Mouse (Mus musculus): ENCODE measurements around the gene Hist2h3c2. TPM values are rescaled to one million over a fixed set of nuclear protein-coding genes. Genes with fewer than 3 reads are reported as not detected.
A peak's percentile ranks its signal among the peaks of the same experiment; 100 is the strongest.

Gene Hist2h3c2
- polyA plus RNA-seq, 1 experiment from 2014 or later = 6.7 TPM

DNA sequence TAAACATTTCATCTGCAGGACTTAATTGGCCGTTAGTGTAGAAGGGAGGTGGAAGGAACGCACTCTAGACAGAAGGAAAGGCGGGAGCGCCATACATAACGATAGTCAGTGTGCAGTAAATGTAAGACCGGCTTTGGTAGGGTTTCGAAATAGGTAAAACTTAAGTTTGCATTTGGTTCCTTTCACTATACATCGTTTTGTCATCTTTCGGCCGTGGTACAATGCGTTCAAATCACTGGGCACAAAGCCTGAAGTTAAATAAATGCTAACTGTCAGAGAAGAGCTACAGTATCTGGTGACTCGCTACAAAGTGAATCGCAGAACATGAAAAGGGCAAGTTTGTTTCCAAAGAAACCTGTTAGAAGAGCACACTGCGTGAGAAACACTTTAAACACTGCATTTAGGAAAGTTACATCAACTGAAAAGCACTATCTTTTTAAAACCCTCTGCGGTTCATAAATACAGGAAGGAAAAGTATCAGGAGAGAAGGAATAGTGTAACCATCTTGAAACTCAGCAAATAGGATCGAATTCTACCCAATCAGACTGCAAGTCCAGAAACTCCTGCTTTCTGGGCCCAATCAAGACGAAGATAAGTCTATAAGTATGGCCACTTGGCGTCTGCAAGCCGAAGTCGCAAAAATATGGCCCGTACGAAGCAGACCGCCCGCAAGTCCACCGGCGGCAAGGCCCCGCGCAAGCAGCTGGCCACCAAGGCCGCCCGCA is 29.3 kb upstream of the Hist2h3c2 start, which contains the start of gene Hist2h3b:
Hist2h3b (plus strand) TSS at position 604 of the 725 bp plus-strand sequence.
- H3K9ac ChIP-seq (replicated peaks) = peak within 1 kb of the TSS; percentile 50
- WGBS = 12% methylated on average over 29 of the region's 30 CpGs
- H3K27ac ChIP-seq (replicated peaks) = peak within 1 kb of the TSS; percentile 99
- peak within 1 kb of the TSS; percentile 49 for H3K4me3 ChIP-seq
- H3K9me3 ChIP-seq = no peaks in the 10 kb centered on the region
- peak; percentile 73 for ATAC-seq (replicated peaks)
- peak within 1 kb of the TSS; percentile 61 for H3K4me2 ChIP-seq (replicated peaks)
- H3K36me3 ChIP-seq = no peaks in the 10 kb centered on the region
- H3K4me1 ChIP-seq = peaks cover 28% of the 10 kb centered on the region
- H3K27me3 ChIP-seq = no peaks in the 10 kb centered on the region

DNA sequence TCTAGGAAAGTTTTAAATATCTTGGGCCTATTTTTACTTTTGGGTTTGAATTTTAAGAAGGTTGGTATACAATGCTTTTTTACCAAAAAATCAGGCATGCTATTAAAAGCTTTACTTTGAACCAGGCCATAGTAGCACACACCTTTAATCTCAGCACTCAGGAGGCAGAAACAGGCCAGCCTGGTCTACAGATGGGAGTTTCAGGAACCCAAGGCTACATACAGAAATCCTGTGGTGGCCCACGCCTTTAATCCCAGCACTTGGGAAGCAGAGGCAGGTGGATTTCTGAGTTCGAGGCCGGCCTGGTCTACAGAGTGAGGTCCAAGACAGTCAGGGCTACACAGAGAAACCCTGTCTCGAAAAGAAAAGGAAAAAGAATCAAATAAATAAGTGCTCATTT is 28.6 kb upstream of the Hist2h3c2 start:
- no peak overlapping the region for H3K9ac ChIP-seq (replicated peaks)
- H3K27me3 ChIP-seq = no peaks in the 10 kb centered on the region
- 73% methylated on average over 4 of the region's 4 CpGs for WGBS
- peak overlapping the region; percentile 87 for H3K27ac ChIP-seq (replicated peaks)
- no peaks in the 10 kb centered on the region for H3K9me3 ChIP-seq
- H3K4me1 ChIP-seq = peaks cover 29% of the 10 kb centered on the region
- no peaks in the 10 kb centered on the region for H3K36me3 ChIP-seq
- peak overlapping the region; percentile 61; the same call in 1 of the 2 replicates for H3K4me2 ChIP-seq (replicated peaks)
- H3K4me3 ChIP-seq = no peak overlapping the region
- ATAC-seq (replicated peaks) = no peak

DNA sequence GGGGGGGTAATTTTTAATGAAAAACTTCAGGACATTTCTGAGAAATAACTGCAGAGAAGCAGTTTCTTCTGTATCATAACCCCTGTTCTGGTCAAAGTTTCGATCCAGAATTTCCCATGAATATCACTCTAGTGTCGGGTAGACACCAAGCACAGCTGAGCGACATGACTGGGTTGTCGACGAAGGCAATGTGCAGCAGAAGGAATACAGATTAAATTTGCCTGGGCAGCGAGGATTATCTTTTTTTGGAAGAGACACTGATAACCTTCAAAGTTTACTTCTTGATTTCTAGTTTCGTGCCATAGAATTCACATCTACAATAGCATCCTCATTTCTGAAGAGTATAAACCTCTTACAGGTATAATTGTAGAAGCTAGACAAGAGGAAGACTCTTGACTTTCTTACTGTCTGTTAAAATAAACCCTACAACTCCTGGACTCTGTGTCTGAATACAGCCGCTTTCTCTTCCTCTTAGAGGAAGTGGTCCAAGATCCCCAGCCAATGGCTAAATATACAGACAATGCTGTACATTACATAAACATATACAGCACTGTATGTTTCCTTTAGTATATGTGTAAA is 27.3 kb upstream of the Hist2h3c2 start:
- H3K36me3 ChIP-seq = no peaks in the 10 kb centered on the region
- peaks cover 39% of the 10 kb centered on the region for H3K4me1 ChIP-seq
- no peak overlapping the region for H3K4me2 ChIP-seq (replicated peaks)
- no peak overlapping the region for H3K9ac ChIP-seq (replicated peaks)
- no peaks in the 10 kb centered on the region for H3K27me3 ChIP-seq
- H3K4me3 ChIP-seq = no peak overlapping the region
- ATAC-seq (replicated peaks) = no peak
- H3K27ac ChIP-seq (replicated peaks) = no peak overlapping the region
- WGBS = 91% methylated on average over 8 of the region's 8 CpGs
- H3K9me3 ChIP-seq = no peaks in the 10 kb centered on the region

DNA sequence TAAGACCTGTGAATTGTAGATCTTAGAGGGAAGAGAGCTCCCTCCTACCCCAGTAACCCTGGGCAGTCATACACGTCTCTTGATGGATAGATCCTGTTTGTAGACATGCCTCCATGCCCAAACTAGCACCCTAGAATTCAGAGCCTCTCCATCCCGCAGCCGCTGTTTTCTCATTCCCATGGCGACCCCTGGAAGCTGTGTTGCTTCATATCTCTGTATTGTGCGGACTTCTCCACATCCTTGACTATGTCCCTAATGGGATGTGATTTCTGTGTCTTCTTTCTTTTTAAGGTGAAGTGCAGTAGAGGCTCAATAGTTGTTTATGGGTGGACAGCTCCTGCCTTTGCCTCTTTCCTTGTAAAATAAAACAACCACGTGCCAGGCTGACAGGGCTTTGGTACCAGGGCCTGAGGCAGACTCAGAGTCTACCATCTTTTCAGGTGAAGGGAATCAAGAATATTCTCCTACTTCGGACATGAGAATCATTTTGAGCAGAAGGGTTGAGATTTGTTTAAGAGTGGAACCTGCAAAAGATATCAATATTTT is 25.6 kb upstream of the Hist2h3c2 start:
- peak overlapping the region; percentile 66; the same call in 1 of the 2 replicates for H3K4me3 ChIP-seq
- peak overlapping the region; percentile 56 for H3K9ac ChIP-seq (replicated peaks)
- H3K27ac ChIP-seq (replicated peaks) = peak overlapping the region; percentile 99

DNA sequence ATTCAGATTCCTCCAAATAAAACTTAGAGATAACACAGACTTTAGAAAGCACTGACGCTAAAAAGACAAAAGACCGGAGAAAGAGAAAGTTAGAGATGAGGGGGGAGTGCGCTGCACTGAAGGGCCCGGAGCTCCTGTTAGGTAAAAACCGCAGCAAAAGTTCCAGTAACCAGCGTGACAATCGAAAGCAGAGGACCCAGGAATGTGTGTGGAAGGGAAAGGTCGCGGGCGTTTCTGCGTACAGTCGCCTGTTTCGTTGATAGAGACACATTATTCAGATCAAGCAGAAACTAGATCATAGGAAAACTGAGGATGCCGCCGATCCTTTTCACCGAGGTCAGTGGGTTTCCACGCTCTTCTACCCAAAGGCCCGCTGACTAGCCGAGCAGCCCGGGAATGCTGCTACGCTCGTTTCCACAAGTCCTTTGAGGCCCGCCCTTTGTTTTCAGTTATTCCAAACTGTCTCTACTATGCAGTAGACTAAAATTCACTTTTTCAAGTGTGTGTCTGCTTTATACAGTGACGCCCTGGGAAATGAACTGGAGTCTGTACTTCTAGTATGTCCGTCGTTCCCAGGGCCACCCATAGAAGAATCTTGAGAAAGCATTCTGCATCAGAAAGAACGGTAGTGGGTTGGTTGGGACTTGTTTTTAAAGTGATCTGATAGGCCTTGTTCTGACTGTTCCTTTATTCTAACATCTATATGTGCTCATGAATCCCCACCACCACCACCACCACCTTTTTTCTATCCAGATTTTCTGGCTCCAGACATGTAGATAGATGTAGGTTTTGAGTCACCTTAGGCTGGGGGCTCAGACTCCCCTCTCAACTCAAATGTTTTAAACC is 24.9 kb upstream of the Hist2h3c2 start:
- Histone ChIP-seq H3K27ac (replicated peaks) (peak overlapping the region; percentile 99), H3K9ac (replicated peaks) (peak overlapping the region; percentile 56), H3K4me1 (peaks cover 30% of the 10 kb centered on the region), H3K4me2 (replicated peaks) (peak overlapping the region; percentile 63), H3K27me3 (no peaks in the 10 kb centered on the region), H3K4me3 (peak overlapping the region; percentile 66), H3K36me3 (no peaks in the 10 kb centered on the region), H3K9me3 (no peaks in the 10 kb centered on the region)
- 4% methylated on average over 27 of the region's 27 CpGs for WGBS
- peak; percentile 36 for ATAC-seq (replicated peaks)

More for the DNA sequence above, 25.6 kb upstream of the Hist2h3c2 start:
- Histone ChIP-seq H3K4me1 (peaks cover 34% of the 10 kb centered on the region), H3K4me2 (replicated peaks) (peak overlapping the region; percentile 63), H3K36me3 (no peaks in the 10 kb centered on the region), H3K27me3 (no peaks in the 10 kb centered on the region), H3K9me3 (no peaks in the 10 kb centered on the region)
- WGBS = 60% methylated on average over 7 of the region's 7 CpGs
- no peak for ATAC-seq (replicated peaks)

DNA sequence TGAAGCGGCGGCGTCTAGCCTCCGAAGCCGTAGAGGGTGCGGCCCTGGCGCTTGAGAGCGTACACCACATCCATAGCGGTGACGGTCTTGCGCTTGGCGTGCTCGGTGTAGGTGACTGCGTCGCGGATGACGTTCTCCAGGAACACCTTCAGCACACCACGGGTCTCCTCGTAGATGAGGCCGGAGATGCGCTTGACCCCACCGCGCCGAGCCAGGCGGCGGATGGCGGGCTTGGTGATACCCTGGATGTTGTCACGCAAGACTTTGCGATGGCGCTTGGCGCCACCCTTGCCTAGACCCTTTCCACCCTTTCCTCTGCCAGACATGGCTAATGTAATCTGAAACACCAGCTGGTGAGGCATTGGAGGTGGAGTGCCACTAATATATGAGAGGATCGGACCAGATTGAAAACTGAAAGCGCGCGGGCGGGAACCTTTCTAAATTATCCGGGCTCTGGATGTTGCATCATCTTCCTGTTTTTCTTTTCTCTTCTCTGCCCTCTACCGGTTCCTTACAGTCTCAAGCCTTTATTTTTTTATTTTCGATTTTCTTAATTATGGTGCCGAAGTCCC is 24.1 kb upstream of the Hist2h3c2 start, which contains the start of gene Hist2h4:
Hist2h4 (minus strand) TSS at position 333 of the 572 bp plus-strand sequence.
- H3K4me2 ChIP-seq (replicated peaks) = peak within 1 kb of the TSS; percentile 63
- no peaks in the 10 kb centered on the region for H3K36me3 ChIP-seq
- H3K4me1 ChIP-seq = peaks cover 27% of the 10 kb centered on the region
- peak; percentile 91 for ATAC-seq (replicated peaks)
- H3K27me3 ChIP-seq = no peaks in the 10 kb centered on the region
- peak within 1 kb of the TSS; percentile 80 for H3K9ac ChIP-seq (replicated peaks)
- H3K4me3 ChIP-seq = peak within 1 kb of the TSS; percentile 66
- peak within 1 kb of the TSS; percentile 99 for H3K27ac ChIP-seq (replicated peaks)
- WGBS = under 1% methylated on average over 40 of the region's 40 CpGs
- no peaks in the 10 kb centered on the region for H3K9me3 ChIP-seq

DNA sequence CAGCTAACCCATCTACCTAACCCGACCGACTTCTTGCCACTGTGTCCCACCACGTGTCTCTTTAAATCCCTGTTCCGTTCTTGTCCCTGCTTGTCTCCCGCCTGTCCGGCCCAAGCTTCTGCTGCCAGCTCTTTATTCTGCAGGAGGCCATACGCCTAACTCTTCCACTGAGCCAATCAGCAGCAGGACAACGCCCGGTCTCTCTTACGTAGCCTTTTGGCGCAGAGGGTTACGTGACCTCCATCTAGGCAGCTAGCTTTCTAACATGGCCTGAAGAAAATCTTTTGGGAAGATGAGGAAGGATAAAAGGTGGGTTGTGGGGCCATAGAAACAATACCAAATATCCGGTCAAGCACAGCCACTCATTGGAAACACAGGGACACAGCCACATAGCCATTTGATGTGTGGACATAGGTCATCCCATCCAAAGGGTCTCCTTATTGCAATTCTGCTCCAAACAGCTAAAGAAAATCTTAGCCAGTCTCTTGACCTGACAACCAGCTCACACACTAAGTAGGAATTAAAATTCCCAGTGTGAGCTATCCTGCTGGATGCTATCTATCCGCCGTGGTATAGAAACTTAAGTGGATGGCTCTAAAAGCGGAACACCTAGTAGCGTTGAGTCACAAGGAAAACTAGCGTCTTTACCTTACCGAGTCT is 23.4 kb upstream of the Hist2h3c2 start:
- peak overlapping the region; percentile 63 for H3K4me2 ChIP-seq (replicated peaks)
- H3K27ac ChIP-seq (replicated peaks) = peak overlapping the region; percentile 99
- H3K9ac ChIP-seq (replicated peaks) = peak overlapping the region; percentile 80
- no peaks in the 10 kb centered on the region for H3K9me3 ChIP-seq
- no peaks in the 10 kb centered on the region for H3K36me3 ChIP-seq
- whole genome bisulfite sequencing = under 1% methylated on average over 19 of the region's 19 CpGs
- H3K27me3 ChIP-seq = no peaks in the 10 kb centered on the region
- peaks cover 21% of the 10 kb centered on the region for H3K4me1 ChIP-seq
- H3K4me3 ChIP-seq = peak overlapping the region; percentile 66
- ATAC-seq (replicated peaks) = peak; percentile 78

DNA sequence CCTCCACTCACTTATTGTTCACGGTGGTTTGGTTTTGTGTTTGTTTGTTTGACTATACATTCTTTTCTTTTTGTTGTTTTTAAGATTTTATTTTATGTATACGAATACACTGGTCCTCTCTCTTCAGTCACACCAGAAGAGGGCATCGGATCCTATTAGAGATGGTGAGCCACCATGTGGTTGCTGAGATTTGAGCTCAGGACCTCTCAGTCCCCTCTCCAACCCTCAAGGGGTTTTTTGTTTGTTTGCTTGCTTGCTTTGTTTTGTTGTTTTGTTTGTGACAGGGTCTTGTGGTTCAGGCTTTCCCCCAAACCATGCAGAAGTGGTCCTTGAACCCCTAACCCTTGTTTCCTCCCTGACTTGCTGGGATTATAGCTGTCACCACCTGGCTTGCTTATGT is 22.7 kb upstream of the Hist2h3c2 start:
- Histone ChIP-seq H3K27me3 (no peaks in the 10 kb centered on the region), H3K9me3 (no peaks in the 10 kb centered on the region), H3K4me3 (peak overlapping the region; percentile 66), H3K27ac (replicated peaks) (peak overlapping the region; percentile 99), H3K36me3 (no peaks in the 10 kb centered on the region), H3K9ac (replicated peaks) (peak overlapping the region; percentile 80; the same call in 1 of the 2 replicates), H3K4me2 (replicated peaks) (peak overlapping the region; percentile 63), H3K4me1 (peaks cover 21% of the 10 kb centered on the region)
- 61% methylated on average over 3 of the region's 3 CpGs for WGBS
- no peak for ATAC-seq (replicated peaks)

DNA sequence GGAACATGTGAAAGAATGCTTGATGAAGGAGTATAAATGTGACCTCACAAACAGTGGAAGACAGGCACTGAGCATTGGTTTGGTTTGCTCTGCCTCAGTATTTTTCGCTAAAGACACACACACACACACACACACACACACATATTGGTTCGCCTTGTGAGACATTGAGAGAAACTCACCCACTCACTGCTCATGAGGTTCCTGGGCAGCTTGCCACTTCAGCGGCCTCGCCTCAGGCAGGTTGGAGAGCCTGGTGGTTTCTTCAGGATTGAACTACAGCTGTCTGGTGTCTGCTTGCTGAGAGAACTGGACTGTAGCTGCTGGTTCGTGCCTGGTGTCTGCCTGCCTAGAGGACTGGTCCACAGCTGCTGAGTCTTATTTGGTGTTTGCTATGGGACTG is 21.3 kb upstream of the Hist2h3c2 start:
- H3K9me3 ChIP-seq = no peaks in the 10 kb centered on the region
- no peak overlapping the region for H3K27ac ChIP-seq (replicated peaks)
- ATAC-seq (replicated peaks) = no peak
- H3K27me3 ChIP-seq = no peaks in the 10 kb centered on the region
- 90% methylated on average over 5 of the region's 5 CpGs for WGBS
- H3K9ac ChIP-seq (replicated peaks) = no peak overlapping the region
- H3K4me1 ChIP-seq = peaks cover 21% of the 10 kb centered on the region
- H3K4me3 ChIP-seq = no peak overlapping the region
- no peak overlapping the region for H3K4me2 ChIP-seq (replicated peaks)
- no peaks in the 10 kb centered on the region for H3K36me3 ChIP-seq

DNA sequence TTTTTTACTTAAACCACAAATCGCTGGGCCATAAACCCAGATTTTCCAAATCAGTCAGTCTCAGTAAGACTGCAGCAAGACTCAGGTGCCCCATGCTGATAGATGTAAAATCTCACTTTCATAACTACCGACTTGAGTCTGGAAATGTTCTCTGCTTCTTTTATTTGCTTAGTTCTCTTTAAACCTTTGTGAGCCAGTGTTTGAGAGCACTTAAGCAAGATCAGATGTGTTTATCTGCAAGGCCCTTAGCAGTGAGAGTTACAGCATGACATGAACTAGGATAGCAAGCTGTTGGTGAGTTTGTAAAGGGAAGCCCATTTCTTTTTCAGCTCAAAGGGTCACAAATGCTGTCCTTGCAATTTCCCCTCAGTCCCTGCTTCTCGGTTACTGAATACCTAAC is 18.3 kb upstream of the Hist2h3c2 start:
- no peak overlapping the region for H3K9ac ChIP-seq (replicated peaks)
- H3K4me3 ChIP-seq = no peak overlapping the region
- WGBS = 91% methylated on average over 3 of the region's 3 CpGs
- no peaks in the 10 kb centered on the region for H3K36me3 ChIP-seq
- no peaks in the 10 kb centered on the region for H3K9me3 ChIP-seq
- H3K4me1 ChIP-seq = peaks cover 10% of the 10 kb centered on the region
- no peak overlapping the region for H3K27ac ChIP-seq (replicated peaks)
- no peak for ATAC-seq (replicated peaks)
- H3K27me3 ChIP-seq = no peaks in the 10 kb centered on the region
- H3K4me2 ChIP-seq (replicated peaks) = no peak overlapping the region
